8 mouse cellular contexts compared by ENCODE assay signal in genomic region chr2:144009551-144010281, GRCm38 (mm10). TPM values are rescaled to one million over a fixed set of nuclear protein-coding genes. Genes with fewer than 3 reads are reported as not detected.
DNase-seq lines count a peak whose midpoint lies in the region; ATAC-seq lines count a peak whose summit lies in the region.

No protein-coding gene starts in this region.

- peak overlapping the region; percentile 95 for H3K4me3 ChIP-seq in embryonic facial prominence, embryonic 14.5 days (ENCODE audit: low read depth, low read length)

- no peaks in the 10 kb centered on the region for H3K27me3 ChIP-seq in embryonic facial prominence, embryonic 14.5 days (replicated peaks; ENCODE audit: control insufficient read depth, insufficient read depth, low read length)

- H3K27ac ChIP-seq in embryonic facial prominence, embryonic 14.5 days (replicated peaks; ENCODE audit: low read depth, low read length), result peak overlapping the region; percentile 98

- peak overlapping the region; percentile 69 for H3K4me2 ChIP-seq in embryonic facial prominence, embryonic 14.5 days (ENCODE audit: low read depth, low read length)

- intact Hi-C loops in heart, postnatal 10 days (cut with DNase I), result loop anchor here (2.0 to 10.0 kb wide), 6 partner anchors 77 to 278 kb away; partner anchors contain the start of genes Mgme1 and Snx5

- no peak for ATAC-seq in embryonic facial prominence, embryonic 14.5 days (ENCODE audit: low read depth)

- H3K36me3 ChIP-seq in embryonic facial prominence, embryonic 14.5 days (ENCODE audit: control insufficient read depth, insufficient read depth, low read length), result peaks cover 21% of the 10 kb centered on the region; the same call in 1 of the 2 replicates

- H3K9ac ChIP-seq in embryonic facial prominence, embryonic 14.5 days (ENCODE audit: low read depth, low read length), result peak overlapping the region; percentile 99

- WGBS in embryonic facial prominence, embryonic 14.5 days, result 3% methylated on average over 23 of the region's 30 CpGs

- H3K4me1 ChIP-seq in embryonic facial prominence, embryonic 14.5 days (ENCODE audit: control insufficient read depth, insufficient read depth, low read length), result peaks cover 35% of the 10 kb centered on the region

- peak; percentile 34 for DNase-seq in embryo, embryonic 10 days (ENCODE audit: low spot score)
- no peak for DNase-seq in embryo, embryonic 9.5 days (ENCODE audit: extremely low spot score)
- peak; percentile 97 for DNase-seq in adipocyte (ENCODE audit: low spot score)
- DNase-seq in embryonic facial prominence, embryonic 14.5 days (ENCODE audit: low spot score), result peak; percentile 39
- peak; percentile 52 to 61 for DNase-seq in heart, postnatal 10 days
- DNase-seq in kidney, postnatal 25 days, result peak; percentile 79 to 82
- peak; percentile 75 to 81 for DNase-seq in lung, postnatal 4 days
- peak; percentile 46 to 61 for DNase-seq in spleen, postnatal 36 days (ENCODE audit: low spot score in 2 of 2)

- no peaks in the 10 kb centered on the region for H3K9me3 ChIP-seq in embryonic facial prominence, embryonic 14.5 days (ENCODE audit: control insufficient read depth, low read length)

RNA-seq across cellular contexts. Expression of gene Rrbp1, which starts 1.3 kb away (rescaled TPM):
- polyA plus RNA-seq in embryonic facial prominence, embryonic 14.5 days (2014; fragmentation: Nextera tagmentation; extraction: Ambion mirVana), result 170 and 175 TPM in 2 replicates
- total RNA-seq in heart, postnatal 10 days (2021), result 100 to 1,000 TPM; 147 to 160 TPM

RNA-seq across cellular contexts. Expression of gene Banf2, which starts 23.1 kb away (rescaled TPM):
- not detected in 2 replicates for polyA plus RNA-seq in embryonic facial prominence, embryonic 14.5 days (2014; fragmentation: Nextera tagmentation; extraction: Ambion mirVana)
- not detected for total RNA-seq in heart, postnatal 10 days (2021)
